ENCODE assay signal across 20 mouse cellular contexts in the genomic region with DNA sequence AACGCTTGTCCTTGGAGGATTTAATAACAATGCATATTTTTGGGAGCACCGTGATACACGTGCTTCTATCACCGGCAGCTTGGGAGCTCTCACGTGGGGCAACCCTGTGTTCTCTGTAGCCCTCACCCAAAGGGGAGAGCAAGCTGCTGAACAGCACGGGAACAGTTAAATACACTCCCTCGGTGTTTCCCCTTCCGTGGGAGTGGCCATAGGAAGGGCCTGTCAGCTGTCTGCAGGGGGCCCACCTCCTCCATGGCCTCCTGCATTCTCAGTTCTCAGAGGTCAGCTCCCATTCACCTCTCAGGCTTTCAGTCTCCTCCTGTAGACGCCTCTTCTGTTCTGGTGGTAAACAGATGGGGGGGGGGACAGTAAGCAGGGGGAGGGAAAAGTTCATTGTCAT. TPM values are rescaled to one million over a fixed set of nuclear protein-coding genes. Genes with fewer than 3 reads are reported as not detected.
DNase-seq lines count a peak whose midpoint lies in the region; ATAC-seq and TF ChIP-seq lines count a peak whose summit lies in the region.
"Had no signal": no experiment of that assay in that cellular context is flagged by ENCODE, and none has a peak within 500 bp of the region (broad histone marks: within the 10 kb centered on the region; RNA-seq: fewer than 3 reads in every experiment).

No protein-coding gene starts in this region.

- no peaks in the 10 kb centered on the region for H3K9me3 ChIP-seq in heart, embryonic 10.5 days
- H3K9me3 ChIP-seq in limb, embryonic 14.5 days (ENCODE audit: control insufficient read depth, low read length): no peaks in the 10 kb centered on the region
- H3K9me3 ChIP-seq in limb, embryonic 10.5 days (replicated peaks): no peaks in the 10 kb centered on the region
- no peaks in the 10 kb centered on the region for H3K9me3 ChIP-seq in embryonic facial prominence, embryonic 10.5 days
- H3K9me3 ChIP-seq: limb, embryonic 12.5 days; megakaryocyte, embryonic 14.5 days had no signal

- H3K4me3 ChIP-seq in heart, embryonic 10.5 days: no peak overlapping the region
- no peak overlapping the region for H3K4me3 ChIP-seq in limb, embryonic 14.5 days (replicated peaks; ENCODE audit: low read length)
- H3K4me3 ChIP-seq in limb, embryonic 10.5 days: no peak overlapping the region
- no peak overlapping the region for H3K4me3 ChIP-seq in embryonic facial prominence, embryonic 10.5 days
- H3K4me3 ChIP-seq: layer of hippocampus, adult 2 months; limb, embryonic 12.5 days; megakaryocyte, embryonic 14.5 days had no signal

- H3K9ac ChIP-seq in limb, embryonic 14.5 days (ENCODE audit: low read depth, low read length, severe bottlenecking): no peak overlapping the region
- H3K9ac ChIP-seq: limb, embryonic 12.5 days; liver, embryonic 14.5 days had no signal

- intact Hi-C loops in heart, postnatal 36 days (cut with DNase I): no loop called here

- H3K27ac ChIP-seq in heart, embryonic 10.5 days: peak overlapping the region; percentile 36; the same call in 1 of the 2 replicates
- H3K27ac ChIP-seq in limb, embryonic 14.5 days (replicated peaks; ENCODE audit: low read depth, low read length): no peak overlapping the region
- H3K27ac ChIP-seq in limb, embryonic 10.5 days: no peak overlapping the region
- 0 out of 2 replicates have a peak overlapping the region, but pooled peaks have one; percentile 7 for H3K27ac ChIP-seq in embryonic facial prominence, embryonic 10.5 days (replicated peaks)
- H3K27ac ChIP-seq: layer of hippocampus, adult 2 months; limb, embryonic 12.5 days; liver, embryonic 14.5 days had no signal

- H3K27me3 ChIP-seq in heart, embryonic 10.5 days (ENCODE audit: insufficient read depth, poor library complexity, severe bottlenecking): peaks cover 5% of the 10 kb centered on the region; the same call in 1 of the 2 replicates
- no peaks in the 10 kb centered on the region for H3K27me3 ChIP-seq in limb, embryonic 14.5 days (ENCODE audit: control insufficient read depth, insufficient read depth, low read length)
- no peaks in the 10 kb centered on the region for H3K27me3 ChIP-seq in limb, embryonic 10.5 days (ENCODE audit: low read depth, poor library complexity, severe bottlenecking)
- H3K27me3 ChIP-seq in embryonic facial prominence, embryonic 10.5 days (replicated peaks; ENCODE audit: low read depth, poor library complexity, severe bottlenecking): no peaks in the 10 kb centered on the region
- H3K27me3 ChIP-seq: limb, embryonic 12.5 days had no signal

- no peaks in the 10 kb centered on the region for H3K36me3 ChIP-seq in heart, embryonic 10.5 days
- H3K36me3 ChIP-seq in limb, embryonic 14.5 days (ENCODE audit: control insufficient read depth, insufficient read depth, low read length): no peaks in the 10 kb centered on the region
- H3K36me3 ChIP-seq in limb, embryonic 10.5 days: no peaks in the 10 kb centered on the region
- no peaks in the 10 kb centered on the region for H3K36me3 ChIP-seq in embryonic facial prominence, embryonic 10.5 days (replicated peaks)
- H3K36me3 ChIP-seq: limb, embryonic 12.5 days had no signal

- H3K4me1 ChIP-seq in heart, embryonic 10.5 days: peaks cover 5% of the 10 kb centered on the region
- peaks cover 15% of the 10 kb centered on the region for H3K4me1 ChIP-seq in limb, embryonic 14.5 days (ENCODE audit: control insufficient read depth, insufficient read depth, low read length)
- H3K4me1 ChIP-seq in limb, embryonic 10.5 days: peaks cover 10% of the 10 kb centered on the region
- H3K4me1 ChIP-seq in embryonic facial prominence, embryonic 10.5 days: peaks cover 23% of the 10 kb centered on the region
- H3K4me1 ChIP-seq: megakaryocyte, embryonic 14.5 days had no signal

- no peak overlapping the region for H3K4me2 ChIP-seq in limb, embryonic 14.5 days (replicated peaks; ENCODE audit: low read depth, low read length, severe bottlenecking)
- H3K4me2 ChIP-seq: limb, embryonic 12.5 days had no signal

- DNase-seq in heart, embryonic 10.5 days (ENCODE audit: low spot score): no peak
- no peak for DNase-seq in heart, postnatal 36 days
- no peak for DNase-seq in limb, embryonic 14.5 days (ENCODE audit: low spot score)
- DNase-seq in limb, embryonic 10.5 days (ENCODE audit: low spot score): no peak
- DNase-seq in embryonic facial prominence, embryonic 10.5 days (ENCODE audit: low spot score): peak; percentile 31
- peak; percentile 26 for DNase-seq in retina, embryonic 14.5 days (ENCODE audit: low spot score)
- DNase-seq in right cerebral cortex, postnatal 4 days: no peak
- no peak for DNase-seq in gastrocnemius, adult 18-20 months (ENCODE audit: low spot score)
- DNase-seq: cerebellum, adult 9-11 months; heart, adult 18-20 months; heart, postnatal 14 days; kidney, adult 18-20 months had no signal

- WGBS in heart, embryonic 10.5 days: 28% methylated on average over 9 of the region's 9 CpGs
- 30% methylated on average over 9 of the region's 9 CpGs for WGBS in limb, embryonic 14.5 days
- WGBS in limb, embryonic 10.5 days: 36% methylated on average over 9 of the region's 9 CpGs
- WGBS in embryonic facial prominence, embryonic 10.5 days: 27% methylated on average over 9 of the region's 9 CpGs

- 0 out of 2 replicates have a peak, but pooled peaks have one; percentile 28 for ATAC-seq in limb, embryonic 14.5 days (ENCODE audit: low FRiP score, low read depth)
- ATAC-seq: forebrain, embryonic 14.5 days; lung, postnatal 0 days; midbrain, embryonic 16.5 days; Patski had no signal

- TF ChIP-seq POLR2A in limb, embryonic 14.5 days (IDR thresholded peaks at IDR 0.05; ENCODE audit: borderline replicate concordance, extremely low read depth, insufficient read depth, insufficient read length): no peak

RNA-seq across cellular contexts. Expression of gene Aox2, which starts 2.2 kb away (rescaled TPM):
- polyA plus RNA-seq in heart, embryonic 10.5 days (2016; fragmentation: Nextera tagmentation; extraction: Ambion mirVana): 0.05 TPM in 1 of 2 replicates, not detected in the other
- not detected for total RNA-seq in heart, postnatal 36 days (2021)
- 0.04 and 0.10 TPM in 2 replicates for polyA plus RNA-seq in limb, embryonic 14.5 days (2012; rRNA removed)
- 0.06 and 0.12 TPM in 2 replicates for polyA plus RNA-seq in limb, embryonic 14.5 days (2014; fragmentation: Nextera tagmentation; extraction: Ambion mirVana)
- polyA plus RNA-seq in limb, embryonic 10.5 days (2016; fragmentation: Nextera tagmentation; extraction: Ambion mirVana): 0.03 TPM in 1 of 2 replicates, not detected in the other
- polyA plus RNA-seq in embryonic facial prominence, embryonic 10.5 days (2016; fragmentation: Nextera tagmentation; extraction: Ambion mirVana): 0.03 and 0.04 TPM in 2 replicates
- total RNA-seq in gastrocnemius, adult 18-20 months (2021): under 1 TPM; 0.05 to 0.14 TPM
- total RNA-seq: layer of hippocampus, adult 2 months had no signal
- polyA plus RNA-seq: forebrain, embryonic 14.5 days had no signal

Comparison
In these comparisons a context has a peak if more than half of its experiments do, and no peak if none do; other contexts are left out.
1. DNase-seq: peak in embryonic facial prominence, embryonic 10.5 days (single experiment) and retina, embryonic 14.5 days (single experiment); none in heart, embryonic 10.5 days (single experiment), heart, postnatal 36 days (0 of 2), limb, embryonic 14.5 days (single experiment), limb, embryonic 10.5 days (single experiment), right cerebral cortex, postnatal 4 days (single experiment) and gastrocnemius, adult 18-20 months (single experiment).
2. H3K27ac ChIP-seq: peak in heart, embryonic 10.5 days (single experiment) and embryonic facial prominence, embryonic 10.5 days (single experiment); none in limb, embryonic 14.5 days (single experiment) and limb, embryonic 10.5 days (single experiment).